ENCODE assay signal across 15 mouse cellular contexts in genomic region chr5:111622481-111622880, GRCm38 (mm10).
"Had no signal": no experiment of that assay in that cellular context is flagged by ENCODE, and none has a peak within 500 bp of the region (broad histone marks: within the 10 kb centered on the region; RNA-seq: fewer than 3 reads in every experiment).

No protein-coding gene starts in this region.

- H3K9ac ChIP-seq: limb, embryonic 13.5 days; liver, embryonic 14.5 days; neural tube, embryonic 13.5 days; stomach, embryonic 15.5 days had no signal

- H3K4me2 ChIP-seq: limb, embryonic 13.5 days; midbrain, embryonic 11.5 days; neural tube, embryonic 13.5 days; stomach, embryonic 15.5 days had no signal

- H3K9me3 ChIP-seq: limb, embryonic 13.5 days; neural tube, embryonic 13.5 days; stomach, embryonic 15.5 days had no signal

- ATAC-seq: midbrain, embryonic 16.5 days had no signal

- H3K27ac ChIP-seq: layer of hippocampus, adult 2 months; limb, embryonic 13.5 days; liver, embryonic 14.5 days; neural tube, embryonic 13.5 days; stomach, embryonic 15.5 days had no signal

- H3K4me3 ChIP-seq: layer of hippocampus, adult 2 months; limb, embryonic 13.5 days; neural tube, embryonic 13.5 days; stomach, embryonic 15.5 days had no signal

- DNase-seq: kidney, postnatal 10 days; kidney, postnatal 4 days; lung, adult 18-20 months; lung, postnatal 4 days; retina, postnatal 1 day; right cerebral cortex, postnatal 4 days; thymus, adult 2 months; thymus, postnatal 25 days had no signal

- H3K27me3 ChIP-seq: stomach, embryonic 15.5 days had no signal

- H3K4me1 ChIP-seq: stomach, embryonic 15.5 days had no signal

- H3K36me3 ChIP-seq: limb, embryonic 13.5 days; neural tube, embryonic 13.5 days; stomach, embryonic 15.5 days had no signal
